Mouse (Mus musculus) layer of hippocampus, adult 8-10 months (tissue): Measurements from ENCODE around the gene Sfrp4. TPM values are rescaled to one million over a fixed set of nuclear protein-coding genes. Genes with fewer than 3 reads are reported as not detected.

Source experiments
- DNase-seq, 2 experiments: peaks; one replicate each; pipeline ENCODE4 v3.0.0; 2022; ENCODE audit warnings: low spot score in 2 of 2
- total RNA-seq, 4 experiments: library from RNA; stranded (reverse); gene quantifications; 2 replicates each; pipeline ENCODE4 v1.2.4; 2022

Sfrp4 gene
- total RNA-seq, 4 experiments from 2014 or later: 2.0 to 2.9 (median 2.7) TPM

- DNase-seq: no peak
Measured at GRCm38 (mm10) chr13:19630768-19631709, 8.1 kb downstream of the Sfrp4 start.

- no peak for DNase-seq
Measured at GRCm38 (mm10) chr13:19636131-19636530, 13.2 kb downstream of the Sfrp4 start.

- DNase-seq: no peak
Measured at GRCm38 (mm10) chr13:19640203-19640851, 17.4 kb downstream of the Sfrp4 start.

GRCm38 (mm10) chr13:19643519-19643918, 20.6 kb downstream of the Sfrp4 start:
- no peak for DNase-seq

- no peak for DNase-seq
Measured at GRCm38 (mm10) chr13:19644225-19644624, 21.3 kb downstream of the Sfrp4 start.

GRCm38 (mm10) chr13:19649824-19650223, 26.9 kb downstream of the Sfrp4 start:
- no peak for DNase-seq

GRCm38 (mm10) chr13:19652405-19652804, 29.5 kb downstream of the Sfrp4 start:
- no peak for DNase-seq

GRCm38 (mm10) chr13:19668355-19669140, 45.6 kb downstream of the Sfrp4 start:
- no peak for DNase-seq

GRCm38 (mm10) chr13:19674025-19674424, 51.1 kb downstream of the Sfrp4 start:
- no peak for DNase-seq

GRCm38 (mm10) chr13:19674601-19675000, 51.7 kb downstream of the Sfrp4 start:
- no peak for DNase-seq

Other genes with a start within 250 kb of the Sfrp4 start
- 10 to 100 TPM; 59.4 to 70.1 (median 62.2) TPM for gene Stard3nl, start 227.3 kb upstream of the Sfrp4 start, total RNA-seq
- 100 to 1,000 TPM; 106 to 128 (median 117) TPM for gene Epdr1, start 3.2 kb upstream of the Sfrp4 start, total RNA-seq
- not detected for gene Nme8, start 74.7 kb downstream of the Sfrp4 start, total RNA-seq
- not detected for gene Gpr141, start 201.2 kb downstream of the Sfrp4 start, total RNA-seq